Mouse (Mus musculus) limb, embryonic 10.5 days (tissue): ENCODE results near the gene Mindy4. TPM values are rescaled to one million over a fixed set of nuclear protein-coding genes. Genes with fewer than 3 reads are reported as not detected.

Experiments used
- DNase-seq: peaks from one replicate; pipeline ENCODE4 v3.0.0-alpha.2; 2017; ENCODE audit warnings: low spot score
- H3K27ac ChIP-seq: fragments of 300-500 bp; sonication (generic); 2 replicates; pipeline ENCODE4 v1.5.1; 2016; ENCODE audit warnings: mild to moderate bottlenecking
- H3K27me3 ChIP-seq: fragments of 300-500 bp; sonication (generic); 2 replicates; pipeline ENCODE4 v1.6.1; 2016; ENCODE audit warnings: low read depth, mild to moderate bottlenecking; ENCODE audit not compliant: poor library complexity, severe bottlenecking
- H3K36me3 ChIP-seq: fragments of 300-500 bp; sonication (generic); 2 replicates; pipeline ENCODE4 v1.6.1; 2016; ENCODE audit warnings: mild to moderate bottlenecking, moderate library complexity
- H3K4me1 ChIP-seq: fragments of 300-500 bp; sonication (generic); 2 replicates; pipeline ENCODE4 v1.6.1; 2016
- H3K4me3 ChIP-seq: fragments of 300-500 bp; sonication (generic); 2 replicates; pipeline ENCODE4 v1.5.1; 2016; ENCODE audit warnings: mild to moderate bottlenecking, moderate library complexity
- H3K9me3 ChIP-seq: fragments of 300-500 bp; sonication (generic); replicated peaks from 2 replicates; pipeline ENCODE4 v1.6.1; 2016; ENCODE audit warnings: mild to moderate bottlenecking
- WGBS: fragments of 180-500 bp; shearing (Covaris S2); methylation state at CpG from one replicate; pipeline ENCODE4 v1.1.7; 2016; 5-methylcytosine and 5-hydroxymethylcytosine counted together
- polyA plus RNA-seq: library from polyadenylated mRNA; unstranded; fragments of >200 nt; fragmentation: Nextera tagmentation; extraction: Ambion mirVana; gene quantifications from 2 replicates; pipeline ENCODE4 v1.2.1, GENCODE M21; 2016

Gene Mindy4
- polyA plus RNA-seq, 1 experiment from 2014 or later, result 16.2 TPM

DNA sequence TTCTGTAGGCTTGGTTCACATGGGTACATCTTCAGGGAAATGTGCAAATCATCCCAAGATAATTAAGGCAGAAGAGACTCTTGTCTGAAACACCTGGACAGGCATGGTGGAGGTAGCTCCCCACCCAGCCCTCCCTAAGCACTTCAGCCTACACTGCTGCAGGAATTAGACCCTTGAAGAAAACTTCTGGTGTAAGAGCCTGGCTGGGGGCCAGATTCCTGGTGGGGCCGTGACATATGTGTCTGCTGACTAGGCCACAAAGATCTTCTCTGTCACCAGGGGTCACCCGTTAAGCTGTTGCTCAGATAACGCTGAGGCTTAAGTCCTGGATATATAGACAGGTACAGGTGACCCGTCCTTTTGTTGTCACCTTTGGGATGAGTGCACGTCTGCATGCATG is 70.3 kb downstream of the Mindy4 start:
- no peaks in the 10 kb centered on the region for H3K9me3 ChIP-seq
- H3K36me3 ChIP-seq, result no peaks in the 10 kb centered on the region
- 88% methylated on average over 5 of the region's 5 CpGs for WGBS
- peaks cover 11% of the 10 kb centered on the region for H3K4me1 ChIP-seq
- DNase-seq, result no peak
- no peak overlapping the region for H3K27ac ChIP-seq
- no peaks in the 10 kb centered on the region for H3K27me3 ChIP-seq
- H3K4me3 ChIP-seq, result no peak overlapping the region

GRCm38 (mm10) chr6:55275000-55275399 is 71.8 kb downstream of the Mindy4 start:
- 88% methylated on average over 10 of the region's 10 CpGs for WGBS
- Histone ChIP-seq H3K4me1 (peaks cover 14% of the 10 kb centered on the region), H3K36me3 (no peaks in the 10 kb centered on the region), H3K9me3 (no peaks in the 10 kb centered on the region), H3K27me3 (no peaks in the 10 kb centered on the region), H3K4me3 (no peak overlapping the region), H3K27ac (no peak overlapping the region)
- DNase-seq, result no peak

GRCm38 (mm10) chr6:55275786-55276185 is 72.6 kb downstream of the Mindy4 start:
- WGBS, result 82% methylated on average over 8 of the region's 8 CpGs
- Histone ChIP-seq H3K27ac (no peak overlapping the region), H3K9me3 (no peaks in the 10 kb centered on the region), H3K36me3 (no peaks in the 10 kb centered on the region), H3K4me1 (peaks cover 14% of the 10 kb centered on the region), H3K27me3 (no peaks in the 10 kb centered on the region), H3K4me3 (no peak overlapping the region)
- no peak for DNase-seq

DNA sequence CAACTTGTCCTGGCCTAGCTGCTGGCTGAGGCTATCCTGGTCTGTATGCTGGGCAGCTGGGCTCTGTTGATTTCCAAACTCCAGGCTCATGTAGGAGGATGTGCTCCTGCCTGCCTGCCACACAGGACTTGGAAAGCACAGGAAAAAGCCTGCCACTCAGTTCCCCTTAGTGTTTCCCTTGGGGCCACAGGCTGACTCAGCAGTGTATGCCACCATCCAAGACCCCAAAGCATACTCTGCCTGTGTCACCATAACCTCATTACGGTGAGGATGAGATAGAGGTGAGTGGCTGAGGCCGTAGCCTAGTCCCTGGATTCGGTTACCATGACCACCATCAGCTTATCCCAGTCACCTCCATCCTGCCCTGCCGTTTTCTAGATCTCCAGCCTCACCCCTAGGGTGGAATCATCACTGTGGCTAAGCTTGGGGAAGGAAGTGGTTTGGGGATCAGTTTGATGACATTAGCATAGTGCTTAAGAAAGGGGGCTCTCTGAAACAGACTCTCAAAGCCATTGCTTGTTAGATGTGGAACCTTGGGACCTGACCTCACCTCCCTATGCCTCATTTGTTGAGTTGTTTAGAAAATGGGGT is 73.6 kb downstream of the Mindy4 start:
- 87% methylated on average over 4 of the region's 4 CpGs for WGBS
- Histone ChIP-seq H3K9me3 (no peaks in the 10 kb centered on the region), H3K4me1 (peaks cover 14% of the 10 kb centered on the region), H3K4me3 (no peak overlapping the region), H3K36me3 (peaks cover 2% of the 10 kb centered on the region; the same call in 1 of the 2 replicates), H3K27me3 (no peaks in the 10 kb centered on the region), H3K27ac (no peak overlapping the region)
- no peak for DNase-seq

GRCm38 (mm10) chr6:55278086-55278485 is 74.9 kb downstream of the Mindy4 start:
- H3K36me3 ChIP-seq, result peaks cover 9% of the 10 kb centered on the region; the same call in 1 of the 2 replicates
- no peak overlapping the region for H3K27ac ChIP-seq
- H3K9me3 ChIP-seq, result no peaks in the 10 kb centered on the region; the same call in 1 of the 2 replicates
- DNase-seq, result no peak
- no peak overlapping the region for H3K4me3 ChIP-seq
- peaks cover 14% of the 10 kb centered on the region for H3K4me1 ChIP-seq
- no peaks in the 10 kb centered on the region for H3K27me3 ChIP-seq
- WGBS, result 82% methylated on average over 6 of the region's 6 CpGs

DNA sequence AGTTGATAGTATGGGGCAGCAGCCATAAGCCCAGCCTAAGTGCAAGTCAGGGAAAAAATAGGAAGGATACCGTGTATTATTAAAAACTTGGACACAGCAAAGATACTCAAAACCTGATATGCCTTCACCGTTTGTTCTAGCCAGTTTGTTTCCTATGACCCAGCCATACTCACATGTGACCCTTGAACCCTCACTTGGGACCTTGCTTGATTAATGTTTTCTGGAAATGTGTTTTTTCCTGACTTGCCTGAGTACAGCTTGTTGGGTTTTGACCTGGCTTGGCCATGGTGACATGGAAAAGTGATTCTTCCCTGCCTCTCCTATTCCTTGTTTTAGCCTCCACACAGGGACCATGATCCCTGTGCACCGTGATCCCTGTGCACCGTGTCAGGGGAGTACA is 75.3 kb downstream of the Mindy4 start:
- no peak for DNase-seq
- Histone ChIP-seq H3K27ac (no peak overlapping the region), H3K9me3 (no peaks in the 10 kb centered on the region; the same call in 1 of the 2 replicates), H3K4me1 (peaks cover 14% of the 10 kb centered on the region), H3K36me3 (peaks cover 11% of the 10 kb centered on the region; the same call in 1 of the 2 replicates), H3K4me3 (no peak overlapping the region), H3K27me3 (no peaks in the 10 kb centered on the region)
- WGBS, result 71% methylated on average over 4 of the region's 4 CpGs

DNA sequence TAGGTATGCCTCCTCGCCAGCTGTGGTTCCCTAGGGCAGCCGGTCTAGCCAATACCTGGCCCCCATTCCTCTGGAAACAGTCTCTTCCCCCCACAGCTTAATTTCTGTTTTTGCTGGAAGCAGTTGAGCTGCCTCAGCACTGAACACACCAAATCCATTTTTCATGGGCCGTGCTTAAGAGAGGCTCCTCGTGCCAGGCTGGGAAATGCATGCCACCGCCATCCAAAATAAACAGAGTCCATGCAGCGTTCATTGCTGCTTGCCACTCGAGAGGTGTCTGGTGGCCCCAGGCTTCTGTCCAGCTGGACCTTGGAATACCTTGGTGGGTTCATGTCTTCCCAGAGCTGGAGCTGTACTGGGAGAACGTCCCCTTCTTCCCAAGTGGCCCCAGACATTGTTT is 77.8 kb downstream of the Mindy4 start:
- H3K27ac ChIP-seq, result no peak overlapping the region
- WGBS, result 94% methylated on average over 8 of the region's 8 CpGs
- H3K36me3 ChIP-seq, result peaks cover 11% of the 10 kb centered on the region; the same call in 1 of the 2 replicates

GRCm38 (mm10) chr6:55281687-55282086 is 78.5 kb downstream of the Mindy4 start:
- peaks cover 11% of the 10 kb centered on the region for H3K36me3 ChIP-seq

More for the DNA sequence above, 77.8 kb downstream of the Mindy4 start:
- Histone ChIP-seq H3K4me3 (no peak overlapping the region), H3K4me1 (peaks cover 19% of the 10 kb centered on the region), H3K9me3 (no peaks in the 10 kb centered on the region; the same call in 1 of the 2 replicates), H3K27me3 (no peaks in the 10 kb centered on the region)
- no peak for DNase-seq

GRCm38 (mm10) chr6:55282348-55282747 is 79.2 kb downstream of the Mindy4 start:
- Histone ChIP-seq H3K27me3 (no peaks in the 10 kb centered on the region), H3K9me3 (no peaks in the 10 kb centered on the region; the same call in 1 of the 2 replicates), H3K27ac (no peak overlapping the region), H3K4me3 (no peak overlapping the region), H3K4me1 (peaks cover 19% of the 10 kb centered on the region), H3K36me3 (peaks cover 11% of the 10 kb centered on the region)
- WGBS, result 95% methylated on average over 8 of the region's 8 CpGs
- DNase-seq, result no peak

More at GRCm38 (mm10) chr6:55281687-55282086, 78.5 kb downstream of the Mindy4 start:
- Histone ChIP-seq H3K4me3 (no peak overlapping the region), H3K27me3 (no peaks in the 10 kb centered on the region), H3K9me3 (no peaks in the 10 kb centered on the region; the same call in 1 of the 2 replicates), H3K27ac (no peak overlapping the region), H3K4me1 (peaks cover 19% of the 10 kb centered on the region)
- no peak for DNase-seq
- 90% methylated on average over 7 of the region's 7 CpGs for WGBS

GRCm38 (mm10) chr6:55285218-55285617 is 82.0 kb downstream of the Mindy4 start:
- peaks cover 16% of the 10 kb centered on the region for H3K36me3 ChIP-seq
- H3K4me3 ChIP-seq, result no peak overlapping the region
- H3K27me3 ChIP-seq, result no peaks in the 10 kb centered on the region
- H3K27ac ChIP-seq, result no peak overlapping the region
- DNase-seq, result no peak
- 65% methylated on average over 5 of the region's 5 CpGs for whole genome bisulfite sequencing
- 0 out of 2 replicates have a peak, but pooled peaks cover 6% of the 10 kb centered on the region for H3K4me1 ChIP-seq
- no peaks in the 10 kb centered on the region; the same call in 1 of the 2 replicates for H3K9me3 ChIP-seq

DNA sequence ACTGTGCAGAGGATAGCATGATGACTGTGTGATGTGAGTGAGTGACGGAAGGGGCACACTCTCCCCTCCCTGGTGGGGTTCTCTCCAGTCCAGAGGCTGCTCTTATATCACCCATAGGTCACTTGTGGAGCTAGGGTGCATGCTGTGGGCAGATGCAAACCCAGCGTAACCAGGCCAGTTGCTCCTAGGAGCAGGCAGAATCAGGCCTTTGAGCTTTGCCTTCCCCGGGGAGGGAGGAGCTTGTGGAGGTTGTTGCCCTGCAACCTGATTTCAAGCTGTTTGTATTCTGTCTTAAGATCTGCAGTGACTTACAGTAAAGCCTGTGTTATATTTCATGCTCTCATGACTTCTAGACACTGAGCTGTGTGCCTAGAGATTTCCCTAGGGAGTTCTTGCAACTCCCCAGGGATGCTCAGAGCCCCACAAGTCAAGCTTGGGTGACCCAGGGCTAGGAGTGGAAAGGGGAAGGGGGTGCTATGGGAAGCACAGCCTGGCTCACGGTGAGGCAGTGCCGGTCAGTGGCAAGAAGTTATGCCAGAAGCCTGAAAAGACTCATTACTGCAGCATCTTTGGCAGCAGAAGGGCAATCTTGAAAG is 84.9 kb downstream of the Mindy4 start:
- no peak for DNase-seq
- no peaks in the 10 kb centered on the region for H3K27me3 ChIP-seq
- H3K27ac ChIP-seq, result no peak overlapping the region
- no peak overlapping the region for H3K4me3 ChIP-seq
- 86% methylated on average over 5 of the region's 5 CpGs for WGBS
- 0 out of 2 replicates have a peak, but pooled peaks cover 6% of the 10 kb centered on the region for H3K4me1 ChIP-seq
- no peaks in the 10 kb centered on the region for H3K9me3 ChIP-seq
- H3K36me3 ChIP-seq, result peaks cover 6% of the 10 kb centered on the region

DNA sequence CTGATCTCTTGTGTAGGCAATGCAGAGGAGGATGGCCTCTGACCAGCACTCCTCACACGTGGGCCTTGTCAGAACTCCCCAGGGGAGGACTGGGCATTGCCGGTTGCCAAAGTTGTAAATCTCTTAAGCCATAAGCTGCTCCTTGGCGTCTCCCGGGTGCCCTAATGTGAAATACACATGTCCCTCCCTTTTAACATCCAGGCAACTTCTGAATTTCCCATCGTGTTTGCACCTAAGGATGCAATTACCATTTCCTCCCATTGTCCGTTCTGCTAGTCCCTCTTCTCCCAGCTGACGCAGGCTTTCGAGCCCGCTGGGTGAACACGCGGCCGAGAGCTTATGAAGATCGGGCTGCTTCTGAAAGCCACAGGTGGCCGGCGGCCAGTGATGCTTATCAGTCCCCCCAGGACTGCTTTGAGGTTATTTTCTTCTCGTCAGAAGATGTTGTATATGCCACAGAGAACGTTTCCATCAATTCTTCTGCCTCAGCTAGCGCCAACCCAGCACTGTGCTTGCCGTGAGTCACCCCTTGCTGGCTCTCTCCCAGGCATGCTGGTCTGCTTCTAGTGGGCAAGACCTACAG is 91.5 kb downstream of the Mindy4 start:
- peaks cover 18% of the 10 kb centered on the region for H3K36me3 ChIP-seq
- WGBS, result 46% methylated on average over 19 of the region's 19 CpGs
- no peaks in the 10 kb centered on the region for H3K27me3 ChIP-seq
- DNase-seq, result no peak
- peaks cover 10% of the 10 kb centered on the region; the same call in 1 of the 2 replicates for H3K4me1 ChIP-seq
- H3K27ac ChIP-seq, result peak overlapping the region; percentile 19; the same call in 1 of the 2 replicates
- no peaks in the 10 kb centered on the region for H3K9me3 ChIP-seq
- H3K4me3 ChIP-seq, result no peak overlapping the region

DNA sequence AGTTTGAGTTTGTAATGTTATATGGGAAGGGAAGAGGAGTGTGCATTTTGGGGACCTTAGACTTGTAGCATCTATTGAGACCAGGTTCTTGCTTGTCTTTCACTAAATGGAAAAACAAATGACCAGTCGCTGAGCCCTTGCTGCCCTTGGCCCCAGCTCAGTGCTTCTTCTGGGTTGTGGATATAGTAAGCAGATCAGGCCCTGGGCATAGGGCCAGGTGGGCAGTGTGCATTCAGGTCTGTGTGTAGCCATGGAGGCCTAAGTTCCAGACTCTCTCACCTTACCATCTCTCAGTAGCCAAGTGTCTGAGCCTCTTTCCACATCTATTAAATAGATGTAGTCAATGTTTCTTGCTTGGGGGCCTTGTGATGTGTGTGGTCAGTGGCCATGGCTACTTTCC is 92.1 kb downstream of the Mindy4 start:
- Histone ChIP-seq H3K4me1 (peaks cover 10% of the 10 kb centered on the region; the same call in 1 of the 2 replicates), H3K4me3 (no peak overlapping the region), H3K36me3 (peaks cover 19% of the 10 kb centered on the region), H3K9me3 (no peaks in the 10 kb centered on the region), H3K27ac (no peak overlapping the region), H3K27me3 (no peaks in the 10 kb centered on the region)
- 76% methylated on average over 1 of the region's 1 CpGs for WGBS
- no peak for DNase-seq
